Mouse (Mus musculus) forebrain, embryonic 10.5 days (tissue): ENCODE data around the gene Ugt1a5. TPM values are rescaled to one million over a fixed set of nuclear protein-coding genes. Genes with fewer than 3 reads are reported as not detected.

Experiments
- DNase-seq: peaks from one replicate; pipeline ENCODE4 v3.0.0-alpha.2; 2017; ENCODE audit warnings: low spot score; ENCODE audit errors: extremely low spot score
- H3K27ac ChIP-seq: fragments of 300-500 bp; sonication (generic); 2 replicates; pipeline ENCODE4 v1.5.1; 2016; ENCODE audit warnings: mild to moderate bottlenecking
- H3K27me3 ChIP-seq: fragments of 300-500 bp; sonication (generic); 2 replicates; pipeline ENCODE4 v1.6.1; 2016; ENCODE audit warnings: mild to moderate bottlenecking; ENCODE audit not compliant: poor library complexity, severe bottlenecking
- H3K36me3 ChIP-seq: fragments of 300-500 bp; sonication (generic); replicated peaks from 2 replicates; pipeline ENCODE4 v1.6.1; 2016; ENCODE audit warnings: mild to moderate bottlenecking, moderate library complexity
- H3K4me1 ChIP-seq: fragments of 300-500 bp; sonication (generic); 2 replicates; pipeline ENCODE4 v1.6.1; 2016
- H3K4me3 ChIP-seq: fragments of 300-500 bp; sonication (generic); 2 replicates; pipeline ENCODE4 v1.5.1; 2016; ENCODE audit warnings: mild to moderate bottlenecking, moderate library complexity
- H3K9me3 ChIP-seq: fragments of 300-500 bp; sonication (generic); 2 replicates; pipeline ENCODE4 v1.6.1; 2016; ENCODE audit warnings: mild to moderate bottlenecking, moderate library complexity
- WGBS: fragments of 180-500 bp; shearing (Covaris S2); methylation state at CpG from one replicate; pipeline ENCODE4 v1.1.7; 2016; 5-methylcytosine and 5-hydroxymethylcytosine counted together
- polyA plus RNA-seq: library from polyadenylated mRNA; unstranded; fragments of >200 nt; fragmentation: Nextera tagmentation; extraction: Ambion mirVana; gene quantifications from 2 replicates; pipeline ENCODE4 v1.2.1, GENCODE M21; 2016

Ugt1a5 gene
- polyA plus RNA-seq, 1 experiment from 2014 or later: not detected

DNA sequence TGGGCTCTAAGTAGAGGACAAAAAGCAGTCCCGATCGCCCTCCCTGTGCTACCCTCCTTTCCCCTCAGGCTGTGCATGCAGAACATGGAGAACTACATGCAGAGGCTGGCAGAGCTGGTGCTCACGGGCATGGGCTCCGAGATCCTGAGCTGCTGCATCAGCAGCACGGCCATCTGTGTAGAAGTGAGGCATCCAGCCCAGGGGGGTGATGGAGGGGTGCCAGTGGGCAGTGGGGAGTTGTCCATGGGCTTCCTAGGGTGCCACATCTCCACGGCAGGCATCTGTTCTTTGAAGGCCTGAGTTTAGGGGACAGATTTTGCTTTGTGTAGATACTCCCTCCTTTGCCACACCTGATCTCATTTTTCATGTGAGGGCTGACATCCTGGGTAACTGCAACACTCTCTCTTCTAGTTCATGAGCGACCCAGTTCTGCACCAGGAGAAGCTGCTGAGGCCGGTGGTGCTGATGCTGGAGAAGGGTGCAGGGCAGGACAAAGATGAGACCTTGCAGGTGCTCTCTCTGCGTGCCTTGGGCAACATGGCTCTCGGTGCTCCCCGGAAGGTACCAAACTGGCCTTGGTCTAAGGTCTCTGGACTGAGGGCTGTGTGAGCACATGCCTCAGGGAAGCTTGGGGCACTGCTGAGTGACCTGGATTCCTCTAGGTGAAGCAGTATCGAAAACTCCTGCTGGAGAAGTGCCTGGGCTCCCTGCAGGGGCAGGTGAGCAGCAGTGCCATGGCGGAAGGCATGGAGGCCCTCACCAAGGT, 90.4 kb downstream of the Ugt1a5 start:
- WGBS: 84% methylated on average over 13 of the region's 13 CpGs
- Histone ChIP-seq H3K36me3 (peaks cover 20% of the 10 kb centered on the region), H3K27ac (no peak overlapping the region), H3K4me1 (no peaks in the 10 kb centered on the region), H3K4me3 (no peak overlapping the region), H3K27me3 (no peaks in the 10 kb centered on the region), H3K9me3 (peaks cover 98% of the 10 kb centered on the region)
- DNase-seq: no peak

DNA sequence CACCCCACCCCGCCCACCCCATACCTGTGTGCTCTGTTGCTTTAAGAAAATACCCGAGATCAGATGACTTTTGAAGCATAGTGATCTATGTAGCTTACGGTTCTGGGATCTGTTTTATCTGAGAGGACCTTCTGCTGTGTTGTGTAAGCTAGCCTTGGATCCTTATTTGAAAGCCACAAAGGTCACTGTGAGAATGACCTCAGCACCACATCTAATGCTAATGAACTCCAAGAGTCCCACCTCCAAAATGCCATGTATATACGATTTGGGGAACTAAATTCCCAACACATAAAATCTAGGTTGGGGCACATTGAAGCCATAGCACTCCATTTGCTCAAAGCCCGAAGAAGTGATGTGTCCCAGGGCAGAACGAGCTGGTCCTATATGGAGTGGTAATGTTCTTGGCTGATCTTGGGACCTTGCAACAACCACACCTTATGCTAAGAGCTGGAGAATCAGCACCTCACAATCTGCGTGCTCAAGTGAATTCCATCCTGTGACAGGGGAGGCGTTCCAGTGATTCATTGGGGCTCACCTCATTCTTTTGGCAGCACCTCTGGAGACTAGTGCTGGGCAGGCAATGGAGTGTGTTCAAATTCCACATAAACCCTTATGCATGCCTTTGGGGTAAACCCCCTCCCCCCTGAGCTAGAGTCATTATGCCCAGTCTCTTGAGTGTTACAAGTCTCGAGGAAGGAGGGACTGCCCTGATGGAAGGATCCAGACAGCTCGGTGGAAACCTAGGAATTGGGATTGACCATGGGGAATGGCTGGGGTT, 91.3 kb downstream of the Ugt1a5 start:
- WGBS: 82% methylated on average over 10 of the region's 10 CpGs

DNA sequence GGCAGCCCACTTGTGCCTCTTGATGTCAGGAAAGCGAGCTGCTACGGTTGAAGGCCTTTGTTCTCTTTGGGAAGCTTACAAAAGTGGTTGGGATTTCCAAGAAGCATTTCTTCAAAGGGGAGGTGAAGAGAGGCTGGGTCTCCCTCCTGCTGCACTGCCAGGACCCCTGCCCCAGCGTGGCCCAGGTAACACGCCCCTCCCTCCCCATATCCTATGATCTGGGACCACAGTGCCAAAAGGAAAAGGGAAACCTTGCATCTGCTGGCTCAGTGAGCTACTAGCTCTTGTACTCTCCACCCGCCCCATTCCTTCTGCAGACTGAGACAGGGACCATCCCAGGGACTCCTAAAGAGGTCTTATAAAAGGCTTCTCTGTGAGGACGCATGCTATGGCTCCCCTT, 91.9 kb downstream of the Ugt1a5 start:
- Histone ChIP-seq H3K4me1 (no peaks in the 10 kb centered on the region), H3K36me3 (peaks cover 35% of the 10 kb centered on the region), H3K4me3 (no peak overlapping the region), H3K27ac (no peak overlapping the region), H3K27me3 (no peaks in the 10 kb centered on the region), H3K9me3 (peaks cover 100% of the 10 kb centered on the region)
- DNase-seq: no peak
- 82% methylated on average over 6 of the region's 6 CpGs for WGBS

More for the DNA sequence above, 91.3 kb downstream of the Ugt1a5 start:
- H3K36me3 ChIP-seq: peaks cover 29% of the 10 kb centered on the region
- H3K9me3 ChIP-seq: peaks cover 100% of the 10 kb centered on the region
- H3K27me3 ChIP-seq: no peaks in the 10 kb centered on the region
- no peak overlapping the region for H3K27ac ChIP-seq
- no peaks in the 10 kb centered on the region for H3K4me1 ChIP-seq
- no peak overlapping the region for H3K4me3 ChIP-seq
- no peak for DNase-seq

DNA sequence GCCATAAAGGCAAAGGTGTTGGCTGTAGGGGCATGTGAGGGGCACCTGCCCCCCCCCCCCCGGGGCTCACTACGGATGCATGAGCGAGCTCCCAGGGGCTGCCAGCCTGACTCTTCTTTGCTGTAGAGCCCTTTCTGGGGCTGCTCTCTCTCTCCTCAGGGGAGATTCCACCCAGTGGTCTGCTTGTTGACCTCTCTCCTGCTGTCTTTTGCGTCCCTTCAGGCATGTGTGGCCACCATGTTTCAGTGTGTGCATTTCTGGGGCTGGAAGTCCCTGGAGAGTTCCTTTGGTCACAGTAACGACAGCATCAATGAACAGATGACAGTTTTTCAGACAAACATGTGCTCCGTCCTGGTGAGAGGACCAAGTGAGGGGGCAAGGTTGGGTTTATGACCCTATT, 92.5 kb downstream of the Ugt1a5 start:
- Histone ChIP-seq H3K4me3 (no peak overlapping the region), H3K9me3 (peaks cover 100% of the 10 kb centered on the region), H3K4me1 (no peaks in the 10 kb centered on the region), H3K27ac (no peak overlapping the region), H3K36me3 (peaks cover 42% of the 10 kb centered on the region), H3K27me3 (no peaks in the 10 kb centered on the region)
- WGBS: 73% methylated on average over 6 of the region's 6 CpGs
- DNase-seq: no peak

DNA sequence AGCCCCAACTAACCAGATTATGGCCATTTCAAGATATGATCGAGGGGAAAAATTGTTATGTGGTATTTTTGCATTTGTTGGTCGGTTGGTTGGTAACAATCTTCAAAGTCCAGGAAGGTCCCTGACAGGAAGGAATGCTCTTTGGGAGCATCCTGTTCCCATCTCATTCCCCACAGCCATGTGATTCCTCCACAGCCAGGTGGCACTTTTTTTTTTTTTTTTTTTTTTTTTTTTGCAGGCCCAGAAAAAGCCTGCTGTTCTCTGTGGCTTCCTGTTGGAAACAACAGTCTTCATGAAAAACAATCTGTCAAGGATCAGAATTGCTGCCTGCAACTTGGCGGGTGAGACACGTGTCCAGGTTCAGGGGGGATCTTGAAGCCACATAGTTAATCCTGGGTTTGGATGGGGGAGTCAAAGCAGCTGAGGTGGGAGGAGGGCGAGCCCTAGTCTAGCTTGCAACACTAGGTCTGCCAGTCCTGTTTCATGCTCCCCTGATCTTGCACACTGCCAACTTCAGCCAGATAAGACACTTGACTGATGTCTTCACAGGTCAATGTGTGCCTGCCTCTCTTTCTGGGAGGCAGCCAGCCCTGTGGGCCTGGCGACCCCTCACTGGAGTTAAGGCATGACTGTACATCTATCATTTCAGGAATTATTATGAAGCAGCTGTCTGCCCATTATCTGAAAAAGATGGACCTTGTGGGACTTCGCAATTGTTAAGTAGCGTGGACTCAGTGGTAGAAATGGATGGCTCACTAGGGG, 93.2 kb downstream of the Ugt1a5 start:
- Histone ChIP-seq H3K9me3 (peaks cover 100% of the 10 kb centered on the region), H3K4me1 (no peaks in the 10 kb centered on the region), H3K4me3 (no peak overlapping the region), H3K36me3 (peaks cover 49% of the 10 kb centered on the region), H3K27me3 (no peaks in the 10 kb centered on the region), H3K27ac (no peak overlapping the region)
- DNase-seq: no peak
- 80% methylated on average over 8 of the region's 8 CpGs for WGBS

DNA sequence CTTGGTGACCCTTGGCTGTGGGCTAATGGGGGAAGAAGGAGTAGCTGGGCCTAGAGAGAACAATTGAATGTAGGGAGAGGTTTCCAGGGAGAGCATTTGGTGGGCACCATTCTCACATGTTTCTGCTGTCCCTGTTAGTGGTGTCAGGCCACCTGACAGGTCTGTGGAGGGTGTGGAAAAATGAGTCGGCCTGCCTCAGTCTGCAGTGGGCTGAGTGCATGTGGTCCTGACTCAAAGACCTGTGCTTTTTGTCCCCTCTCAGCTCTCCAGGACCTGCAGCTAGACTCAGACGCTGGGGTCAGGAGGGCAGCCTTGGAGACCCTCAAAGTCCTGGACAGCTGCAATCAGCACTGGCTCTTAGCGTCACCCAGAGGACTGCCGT, 93.8 kb downstream of the Ugt1a5 start:
- Histone ChIP-seq H3K27ac (no peak overlapping the region), H3K27me3 (no peaks in the 10 kb centered on the region), H3K9me3 (peaks cover 100% of the 10 kb centered on the region), H3K4me1 (no peaks in the 10 kb centered on the region), H3K4me3 (no peak overlapping the region), H3K36me3 (peaks cover 54% of the 10 kb centered on the region)
- WGBS: 81% methylated on average over 4 of the region's 4 CpGs
- no peak for DNase-seq

DNA sequence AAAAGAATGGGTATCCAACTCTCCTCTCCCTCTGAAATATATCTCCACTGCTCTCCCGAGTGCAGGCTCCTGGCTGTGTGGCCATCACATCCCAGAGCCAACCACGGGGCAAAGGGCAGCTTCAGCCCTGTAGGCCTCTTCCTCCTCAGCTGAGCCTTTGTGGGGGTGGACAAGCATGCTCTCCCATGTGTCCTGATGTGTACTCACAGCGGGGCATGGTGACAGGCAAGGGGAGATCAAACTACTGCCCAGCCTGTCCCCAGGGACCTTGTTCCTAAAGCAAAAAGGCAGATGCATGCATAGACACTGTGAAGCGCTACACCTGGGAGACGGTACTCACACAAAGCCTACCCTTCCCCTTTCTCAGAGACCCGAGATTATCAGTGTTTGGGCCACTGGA, 94.3 kb downstream of the Ugt1a5 start:
- peaks cover 59% of the 10 kb centered on the region for H3K36me3 ChIP-seq
- DNase-seq: no peak
- H3K4me1 ChIP-seq: no peaks in the 10 kb centered on the region
- H3K9me3 ChIP-seq: peaks cover 100% of the 10 kb centered on the region
- no peak overlapping the region for H3K27ac ChIP-seq
- WGBS: 87% methylated on average over 6 of the region's 6 CpGs
- H3K4me3 ChIP-seq: no peak overlapping the region
- no peaks in the 10 kb centered on the region for H3K27me3 ChIP-seq

DNA sequence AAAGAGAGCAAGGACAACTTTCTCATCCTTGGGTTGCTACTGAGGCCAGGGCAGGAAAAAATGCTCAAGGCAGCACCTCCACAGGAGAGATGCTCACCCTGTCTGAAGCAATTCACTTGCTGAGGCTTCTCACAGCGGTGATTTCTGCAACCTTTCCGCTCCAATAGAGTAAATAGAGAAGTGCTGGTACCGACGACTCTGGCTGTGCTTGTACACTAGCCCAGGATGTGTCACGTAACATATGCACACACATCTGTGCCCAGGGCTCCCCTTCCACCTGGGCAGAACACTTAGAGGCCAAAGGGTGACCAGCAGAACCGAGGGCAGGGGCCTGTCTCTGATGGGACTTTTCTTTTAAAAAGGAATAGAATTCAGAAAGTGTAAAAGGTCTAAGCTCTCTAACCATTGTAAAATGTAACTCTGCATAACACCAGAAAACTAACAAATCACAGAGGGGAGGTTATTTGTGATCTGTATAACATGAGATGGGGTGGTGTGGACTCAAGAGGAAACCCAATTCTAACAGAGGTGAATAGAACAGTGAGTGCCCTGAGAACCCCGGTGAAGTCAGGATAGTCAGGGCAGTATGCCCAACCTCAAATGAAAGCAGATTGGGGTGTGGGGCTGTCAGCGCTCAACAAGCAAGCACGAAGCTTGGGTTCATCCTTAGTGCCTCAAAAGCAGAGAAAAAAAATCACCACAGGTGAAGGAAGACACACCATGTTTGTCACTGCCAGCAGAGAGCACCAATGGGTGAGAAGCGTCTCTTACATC, 95.0 kb downstream of the Ugt1a5 start:
- no peak overlapping the region for H3K4me3 ChIP-seq
- H3K27me3 ChIP-seq: no peaks in the 10 kb centered on the region
- DNase-seq: no peak
- no peaks in the 10 kb centered on the region for H3K4me1 ChIP-seq
- peaks cover 66% of the 10 kb centered on the region for H3K36me3 ChIP-seq
- peaks cover 100% of the 10 kb centered on the region for H3K9me3 ChIP-seq
- H3K27ac ChIP-seq: no peak overlapping the region
- WGBS: 86% methylated on average over 10 of the region's 10 CpGs

DNA sequence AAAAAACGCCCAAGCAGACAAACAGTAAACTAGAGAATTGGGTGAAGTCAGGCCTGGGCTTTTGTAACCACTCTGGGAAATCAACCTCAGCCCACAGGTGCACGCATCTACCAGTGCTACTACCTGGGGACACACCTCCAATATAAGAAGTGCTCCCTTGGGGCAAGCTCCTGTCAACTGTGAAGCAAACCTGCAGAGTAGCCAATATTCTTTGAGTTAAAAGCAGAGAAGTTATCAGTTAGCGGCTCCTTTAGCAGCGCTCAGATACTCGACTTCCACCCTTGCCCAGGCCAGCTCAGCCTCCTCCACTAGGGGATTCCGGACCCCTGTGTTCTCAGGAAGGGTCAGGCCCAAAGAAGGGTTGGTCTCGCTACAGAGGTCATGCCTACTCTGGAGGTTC, 95.9 kb downstream of the Ugt1a5 start:
- DNase-seq: no peak
- H3K36me3 ChIP-seq: peaks cover 75% of the 10 kb centered on the region
- H3K9me3 ChIP-seq: peaks cover 99% of the 10 kb centered on the region
- no peak overlapping the region for H3K27ac ChIP-seq
- no peaks in the 10 kb centered on the region for H3K4me1 ChIP-seq
- WGBS: 89% methylated on average over 7 of the region's 7 CpGs
- no peak overlapping the region for H3K4me3 ChIP-seq
- H3K27me3 ChIP-seq: no peaks in the 10 kb centered on the region

DNA sequence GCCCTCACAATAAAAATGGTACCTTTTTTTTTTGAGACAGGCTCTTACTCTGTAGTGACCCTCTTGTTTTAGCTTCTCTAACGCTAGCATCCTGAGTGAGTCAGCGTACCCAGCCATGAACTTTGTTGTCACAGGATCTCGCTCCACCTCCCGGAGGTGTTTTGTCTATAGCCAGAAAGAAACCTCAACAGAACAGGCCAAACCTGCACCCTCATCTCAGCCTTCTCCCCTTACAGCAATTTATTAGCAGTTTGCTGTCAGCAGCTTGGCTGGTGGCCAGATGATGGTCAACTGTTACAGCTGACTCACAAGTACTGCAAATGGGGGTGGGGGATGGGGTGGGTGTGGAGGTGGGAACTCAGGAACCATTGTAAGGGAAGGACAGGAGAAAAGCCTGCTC, 96.4 kb downstream of the Ugt1a5 start:
- Histone ChIP-seq H3K36me3 (peaks cover 80% of the 10 kb centered on the region), H3K4me3 (no peak overlapping the region), H3K4me1 (no peaks in the 10 kb centered on the region), H3K27me3 (no peaks in the 10 kb centered on the region), H3K9me3 (peaks cover 99% of the 10 kb centered on the region), H3K27ac (no peak overlapping the region)
- no peak for DNase-seq
- WGBS: 89% methylated on average over 4 of the region's 4 CpGs

DNA sequence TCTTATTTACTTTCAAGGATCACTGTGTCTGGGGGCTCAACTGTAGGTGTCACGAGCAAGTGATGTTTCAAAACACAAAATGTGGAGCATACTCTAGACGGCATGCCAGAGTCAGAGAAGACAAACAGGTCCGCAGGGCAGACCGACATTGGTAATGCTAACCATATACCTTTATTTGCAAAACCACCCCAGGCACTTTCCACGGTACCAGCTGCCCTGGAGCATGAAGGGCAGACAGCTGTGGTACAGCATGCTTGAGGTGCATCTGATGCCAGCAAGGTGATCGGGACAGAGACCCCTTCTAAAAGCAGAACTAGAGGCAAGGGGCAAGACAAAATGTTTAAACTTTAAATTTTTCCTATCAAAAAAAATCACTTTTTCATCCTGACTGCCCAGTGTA, 97.1 kb downstream of the Ugt1a5 start:
- DNase-seq: no peak
- no peak overlapping the region for H3K4me3 ChIP-seq
- no peaks in the 10 kb centered on the region for H3K4me1 ChIP-seq
- H3K27ac ChIP-seq: no peak overlapping the region
- H3K27me3 ChIP-seq: no peaks in the 10 kb centered on the region
- H3K9me3 ChIP-seq: peaks cover 99% of the 10 kb centered on the region
- 78% methylated on average over 6 of the region's 6 CpGs for WGBS
- H3K36me3 ChIP-seq: peaks cover 88% of the 10 kb centered on the region

DNA sequence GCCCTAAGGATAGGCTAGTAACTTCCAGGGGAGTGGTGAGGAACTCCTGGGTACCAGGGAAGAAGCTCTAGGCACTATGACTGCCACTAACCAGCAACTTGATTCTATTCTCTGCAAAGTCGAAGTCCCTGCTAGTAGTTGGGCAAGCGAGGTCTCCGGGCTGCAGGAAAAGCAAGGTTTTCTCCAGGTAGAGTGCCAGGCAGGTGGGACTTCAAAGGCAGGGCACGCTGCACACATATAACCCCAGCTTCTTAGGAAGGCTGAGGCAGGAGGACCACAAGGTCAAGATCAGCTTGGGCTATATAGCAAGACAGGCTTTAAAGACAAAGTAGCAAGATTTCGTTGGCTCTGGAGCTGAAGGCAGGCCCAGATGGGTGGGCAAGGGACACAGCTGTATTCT, 98.0 kb downstream of the Ugt1a5 start:
- no peak overlapping the region for H3K27ac ChIP-seq
- H3K36me3 ChIP-seq: peaks cover 96% of the 10 kb centered on the region
- H3K4me3 ChIP-seq: no peak overlapping the region
- H3K9me3 ChIP-seq: peaks cover 96% of the 10 kb centered on the region
- H3K4me1 ChIP-seq: no peaks in the 10 kb centered on the region
- WGBS: 90% methylated on average over 5 of the region's 5 CpGs
- no peak for DNase-seq
- no peaks in the 10 kb centered on the region for H3K27me3 ChIP-seq
